Mouse (Mus musculus): ENCODE results near the gene Cldn14. TPM values are rescaled to one million over a fixed set of nuclear protein-coding genes. Genes with fewer than 3 reads are reported as not detected.

Cldn14 gene
- total RNA-seq, 2 experiments from 2014 or later, result 0.16 TPM; not detected in 1

DNA sequence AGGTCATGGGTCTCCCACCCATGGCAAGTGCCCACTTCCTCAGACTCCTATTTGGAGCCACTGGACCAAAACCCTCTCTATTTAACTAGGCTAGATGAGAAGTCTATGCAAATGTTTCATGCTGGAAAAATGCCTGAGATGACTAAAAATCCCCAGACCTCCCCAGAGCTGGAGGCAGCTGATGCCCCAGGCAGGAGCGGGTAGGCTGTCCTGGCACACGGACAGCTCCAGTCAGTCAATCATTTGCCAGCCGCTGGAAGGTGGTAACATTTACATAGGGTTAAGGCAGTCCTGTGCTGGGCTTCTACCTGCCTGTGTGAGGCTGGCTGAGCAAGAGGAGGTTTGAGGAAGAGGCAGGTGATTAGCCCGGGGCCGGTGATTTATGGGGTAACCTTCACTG is 96.5 kb downstream of the Cldn14 start:
- no peak for DNase-seq

DNA sequence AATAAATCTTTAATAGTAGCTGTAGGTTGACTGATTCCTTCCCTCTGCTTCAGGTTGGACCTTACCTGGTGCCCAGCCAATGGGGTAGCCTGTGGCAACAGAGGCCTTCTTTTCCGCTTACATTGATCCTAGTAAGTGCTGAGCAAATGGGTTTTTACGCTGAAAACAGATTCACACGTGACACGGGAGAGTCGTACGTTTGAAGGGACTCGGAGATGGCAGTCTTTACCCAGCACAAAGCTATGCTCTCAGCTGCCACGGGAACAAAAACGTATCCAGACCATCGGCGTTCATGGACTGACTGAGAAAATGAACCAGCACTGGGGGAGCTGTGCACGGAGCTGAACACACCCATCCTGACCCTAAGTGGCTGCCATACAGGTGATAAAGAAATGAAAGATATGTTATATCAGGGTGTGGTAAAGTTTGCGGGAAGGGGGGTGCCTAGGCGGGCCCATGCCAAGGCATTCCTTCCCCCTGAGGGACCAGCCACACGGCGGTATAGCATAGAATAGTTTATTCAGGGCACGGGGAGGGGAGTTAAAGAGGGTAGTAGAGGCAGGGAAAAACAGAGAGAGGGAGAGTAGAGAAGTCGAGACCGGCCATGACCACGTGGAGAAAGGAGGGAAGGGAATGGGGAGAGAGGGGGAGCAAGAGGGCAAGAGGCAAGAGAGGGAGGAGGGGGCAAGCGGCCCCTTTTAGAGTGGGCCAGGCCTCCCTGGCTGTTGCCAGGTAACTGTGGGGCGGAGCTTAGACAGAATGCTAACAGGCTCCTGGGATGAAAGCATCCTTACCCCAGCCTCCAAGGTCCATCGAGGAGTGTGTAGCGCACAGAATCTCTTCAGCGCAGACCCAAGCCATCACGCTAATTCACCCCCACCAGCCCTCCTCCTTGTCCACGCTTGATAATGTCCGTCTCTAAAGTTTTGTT is 97.6 kb downstream of the Cldn14 start:
- no peak for DNase-seq

DNA sequence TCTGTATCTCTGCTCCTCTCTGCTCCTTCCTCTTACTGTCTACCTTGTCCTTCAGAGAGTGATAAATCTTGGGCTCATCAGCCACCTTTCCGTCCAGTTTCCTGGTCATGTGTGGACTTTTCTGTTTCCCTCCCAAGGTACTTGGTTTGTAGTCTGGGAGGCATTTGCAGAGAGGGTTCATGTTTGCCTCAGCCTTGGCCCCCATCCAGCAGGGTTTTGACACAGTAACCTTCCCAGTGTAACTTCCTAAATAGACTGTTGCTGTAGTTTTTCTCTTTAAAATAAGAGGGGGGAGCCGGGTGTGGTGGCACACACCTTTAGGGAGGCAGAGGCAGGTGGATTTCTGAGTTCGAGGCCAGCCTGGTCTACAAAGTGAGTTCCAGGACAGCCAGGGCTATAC is 98.7 kb downstream of the Cldn14 start:
- DNase-seq, result no peak

DNA sequence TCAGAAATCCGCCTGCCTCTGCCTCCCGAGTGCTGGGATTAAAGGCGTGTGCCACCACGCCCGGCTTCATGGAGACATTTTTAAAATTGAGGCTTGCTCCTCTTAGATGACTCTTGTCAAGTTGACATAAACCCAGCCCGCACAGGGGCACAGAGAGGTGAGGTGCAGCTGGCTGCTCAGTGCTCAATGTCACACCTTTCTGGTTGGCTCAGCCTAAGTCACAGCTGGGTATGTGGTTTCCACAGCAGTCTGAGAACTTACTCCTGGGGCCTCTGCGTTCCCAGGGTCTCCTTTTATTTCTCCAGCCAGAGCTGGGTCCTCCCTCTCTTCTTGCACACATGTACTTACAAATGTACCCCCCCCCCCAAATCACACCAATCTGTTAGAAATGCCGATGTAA is 100.4 kb downstream of the Cldn14 start:
- DNase-seq, result no peak

GRCm38 (mm10) chr16:93907761-93908160 is 100.9 kb downstream of the Cldn14 start:
- DNase-seq, result no peak

- peak; percentile 59 for DNase-seq
Observed at GRCm38 (mm10) chr16:93906156-93907014, 102.3 kb downstream of the Cldn14 start.

GRCm38 (mm10) chr16:93903027-93903426 is 105.6 kb downstream of the Cldn14 start:
- no peak for DNase-seq

GRCm38 (mm10) chr16:93893285-93893684 is 115.4 kb downstream of the Cldn14 start:
- no peak for DNase-seq

GRCm38 (mm10) chr16:93890948-93891604 is 117.6 kb downstream of the Cldn14 start:
- no peak for DNase-seq

- DNase-seq, result no peak
Observed at GRCm38 (mm10) chr16:93888481-93888880, 120.2 kb downstream of the Cldn14 start.

DNA sequence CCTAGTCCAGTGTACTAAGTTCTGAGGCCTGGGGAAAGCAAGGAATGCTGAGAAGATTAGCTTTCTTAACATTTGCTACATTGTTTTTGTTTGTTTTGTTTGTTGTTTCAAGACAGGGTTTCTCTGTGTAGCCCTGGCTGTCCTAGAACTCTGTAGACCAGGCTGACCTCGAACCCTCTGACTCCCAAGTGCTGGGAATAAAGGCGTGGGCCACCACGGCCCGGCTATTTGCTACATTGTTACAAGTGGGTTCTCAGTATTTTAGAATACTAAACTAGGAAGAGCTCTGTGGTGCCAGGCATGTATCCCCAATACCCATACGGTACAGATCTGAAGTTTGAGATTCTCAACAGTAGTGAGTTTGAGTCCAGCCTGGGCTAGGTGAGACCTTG is 123.9 kb downstream of the Cldn14 start:
- no peak for DNase-seq

- DNase-seq, result peak; percentile 13
Observed at GRCm38 (mm10) chr16:93884086-93884721, 124.4 kb downstream of the Cldn14 start.

DNA sequence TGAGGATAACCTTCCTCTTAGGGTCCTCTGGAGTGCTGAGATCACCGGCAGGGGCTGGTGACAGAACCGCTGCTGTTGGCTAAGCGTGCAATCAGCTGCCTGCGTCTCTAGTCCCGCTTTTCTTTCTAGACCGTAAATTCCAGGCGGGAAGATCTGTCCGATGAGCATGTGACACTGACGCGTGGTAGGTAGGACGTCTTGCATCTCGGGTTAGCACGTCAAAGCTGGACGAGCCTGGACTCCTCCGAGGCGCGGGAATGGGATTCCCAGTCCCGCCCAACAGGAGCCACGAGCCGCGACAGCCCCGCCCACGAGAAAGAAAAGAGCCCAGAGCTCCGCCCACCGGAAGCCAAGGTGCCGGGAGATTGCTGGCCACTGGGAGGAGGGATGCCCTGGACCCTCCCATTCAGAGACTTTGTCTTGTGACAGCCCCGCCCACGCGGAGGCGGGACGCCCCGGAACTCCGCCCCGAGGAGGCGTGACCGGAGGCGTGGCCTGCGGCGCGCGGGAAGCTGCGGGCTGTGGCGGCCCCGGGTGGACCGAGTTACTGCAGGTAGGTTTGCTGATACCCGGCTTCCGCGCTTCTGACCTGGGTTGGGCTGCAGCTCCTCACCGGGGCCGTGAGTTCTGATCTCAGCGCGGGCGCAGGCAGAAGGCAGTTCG is 125.1 kb downstream of the Cldn14 start, which contains the start of gene Chaf1b:
Chaf1b (plus strand) TSS at position 479 of the 663 bp plus-strand sequence.
- DNase-seq, result peak; percentile 96

GRCm38 (mm10) chr16:93877612-93878380 is 130.8 kb downstream of the Cldn14 start:
- no peak for DNase-seq

DNA sequence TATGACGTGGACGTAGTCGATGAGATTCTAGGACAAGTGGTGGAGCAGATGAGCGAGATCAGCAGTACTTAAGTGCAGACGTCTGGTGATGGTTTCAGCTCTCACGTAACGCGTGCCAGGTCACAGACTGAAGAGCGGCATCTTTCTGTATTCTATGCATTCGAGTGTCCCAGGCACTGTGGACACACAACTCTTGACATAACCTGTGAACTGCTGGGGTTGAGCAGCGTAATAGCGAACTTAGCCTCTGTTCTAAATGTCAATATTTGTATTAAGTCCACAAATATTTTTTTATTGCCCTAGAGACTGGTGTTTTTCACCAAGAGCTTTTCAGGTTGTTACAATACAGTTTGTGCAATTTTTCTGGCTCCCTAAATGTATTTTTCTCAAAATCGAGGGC is 133.8 kb downstream of the Cldn14 start:
- no peak for DNase-seq

Other genes starting within 250 kb of the Cldn14 start
- 10 to 100 TPM; 24.5 to 32.8 TPM for gene Morc3, start 176.7 kb downstream of the Cldn14 start, total RNA-seq (2021)
- gene Chaf1b, start 124.9 kb downstream of the Cldn14 start, total RNA-seq (2021), result 1 to 10 TPM; 4.6 to 6.8 TPM
- gene Sim2, start 76.1 kb upstream of the Cldn14 start, total RNA-seq (2021), result 10 to 100 TPM; 11.9 to 13.2 TPM